Mouse (Mus musculus): ENCODE data around the gene Jmjd4. TPM values are rescaled to one million over a fixed set of nuclear protein-coding genes. Genes with fewer than 3 reads are reported as not detected.

The Jmjd4 gene
- polyA plus RNA-seq, 1 experiment from 2014 or later = 17.9 TPM

DNA sequence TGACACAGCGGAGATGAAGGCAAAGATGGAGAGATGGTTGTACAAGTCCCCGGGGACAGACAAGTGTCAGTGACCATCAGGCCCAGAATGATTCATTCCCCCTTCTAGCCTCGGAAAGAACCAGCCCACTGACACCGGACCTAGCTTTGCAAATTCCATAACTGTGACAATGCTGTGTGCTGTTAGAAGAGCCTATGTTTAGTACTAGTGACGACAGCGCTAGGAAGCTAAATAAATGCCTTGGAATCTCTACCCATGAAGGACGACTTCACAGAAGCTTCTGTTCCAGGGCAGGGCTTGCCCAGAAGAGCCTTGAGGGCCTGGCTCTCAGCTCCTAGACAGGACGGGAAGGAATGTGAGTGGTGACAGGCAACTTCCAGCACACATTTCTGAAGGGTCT lies 36.4 kb downstream of the Jmjd4 start:
- Histone ChIP-seq H3K9me3 (replicated peaks; ENCODE audit: control insufficient read depth, low read length, poor library complexity, severe bottlenecking) (no peaks in the 10 kb centered on the region), H3K36me3 (ENCODE audit: control insufficient read depth, insufficient read depth, low read length) (peaks cover 14% of the 10 kb centered on the region), H3K4me3 (ENCODE audit: low read depth, low read length) (no peak overlapping the region), H3K4me1 (ENCODE audit: control insufficient read depth, insufficient read depth, low read length) (no peaks in the 10 kb centered on the region), H3K9ac (ENCODE audit: low read depth, low read length) (no peak overlapping the region), H3K4me2 (ENCODE audit: low read length) (no peak overlapping the region), H3K27me3 (ENCODE audit: control insufficient read depth, insufficient read depth, low read depth, low read length) (no peaks in the 10 kb centered on the region), H3K27ac (ENCODE audit: low read length) (no peak overlapping the region)
- WGBS = 87% methylated on average over 8 of the region's 8 CpGs
- no peak for ATAC-seq

DNA sequence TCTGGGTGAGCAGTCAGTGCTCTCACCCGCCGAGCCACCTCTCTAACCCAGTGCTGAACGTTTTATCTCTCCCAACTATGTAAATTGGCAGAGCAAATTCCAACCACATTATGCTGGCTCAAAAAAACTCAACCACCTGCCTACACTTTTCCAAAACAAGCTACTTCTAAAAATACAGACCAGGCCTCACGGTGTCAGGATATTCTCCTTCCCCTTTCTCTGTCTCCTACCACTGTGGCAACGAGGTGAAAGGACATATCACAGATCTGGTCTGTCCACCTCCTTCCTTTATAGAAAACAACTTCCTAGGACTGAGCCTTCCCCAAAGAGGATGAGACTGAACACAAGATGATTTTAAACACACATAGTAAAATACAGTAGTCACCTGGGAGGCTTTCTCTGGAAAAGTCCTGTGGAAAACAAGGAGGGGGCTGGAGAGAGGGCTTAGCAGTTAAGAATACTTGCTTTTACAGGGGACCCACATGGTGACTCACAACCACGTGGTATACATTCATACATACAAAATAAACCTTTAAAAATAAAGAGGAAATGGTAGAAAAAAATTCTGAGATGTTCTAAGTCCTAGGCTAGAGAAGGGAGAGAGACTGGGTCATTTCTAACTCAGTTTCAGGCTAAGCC lies 46.9 kb downstream of the Jmjd4 start:
- Histone ChIP-seq H3K4me2 (ENCODE audit: low read length) (no peak overlapping the region), H3K4me1 (ENCODE audit: control insufficient read depth, insufficient read depth, low read length) (no peaks in the 10 kb centered on the region), H3K4me3 (ENCODE audit: low read depth, low read length) (no peak overlapping the region), H3K9me3 (replicated peaks; ENCODE audit: control insufficient read depth, low read length, poor library complexity, severe bottlenecking) (no peaks in the 10 kb centered on the region), H3K9ac (ENCODE audit: low read depth, low read length) (no peak overlapping the region), H3K27ac (ENCODE audit: low read length) (no peak overlapping the region), H3K27me3 (ENCODE audit: control insufficient read depth, insufficient read depth, low read depth, low read length) (no peaks in the 10 kb centered on the region), H3K36me3 (ENCODE audit: control insufficient read depth, insufficient read depth, low read length) (peaks cover 36% of the 10 kb centered on the region)
- WGBS = 83% methylated on average over 6 of the region's 6 CpGs
- no peak for ATAC-seq

DNA sequence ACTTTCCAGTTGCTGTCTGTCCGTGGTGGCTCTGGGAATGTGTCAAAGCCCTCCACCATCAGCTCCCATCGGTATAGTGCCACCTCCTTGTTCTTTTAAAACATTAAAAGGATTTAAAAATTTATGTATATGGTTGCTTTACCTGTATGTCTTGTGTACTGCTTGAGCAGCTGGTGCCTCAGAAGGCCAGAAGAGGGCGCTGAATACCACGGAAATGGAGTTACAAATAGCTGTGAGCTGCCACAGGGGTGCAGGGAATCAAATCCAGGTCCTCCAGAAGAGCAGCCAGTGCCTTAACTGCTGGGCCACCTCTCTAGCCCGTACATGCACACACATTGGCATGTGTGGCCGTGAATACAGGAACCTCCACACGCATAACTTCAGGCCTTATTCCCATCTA lies 47.9 kb downstream of the Jmjd4 start:
- no peaks in the 10 kb centered on the region for H3K27me3 ChIP-seq (ENCODE audit: control insufficient read depth, insufficient read depth, low read depth, low read length)
- H3K4me2 ChIP-seq (ENCODE audit: low read length) = no peak overlapping the region
- no peak overlapping the region for H3K9ac ChIP-seq (ENCODE audit: low read depth, low read length)
- no peak overlapping the region for H3K4me3 ChIP-seq (ENCODE audit: low read depth, low read length)
- no peaks in the 10 kb centered on the region for H3K4me1 ChIP-seq (ENCODE audit: control insufficient read depth, insufficient read depth, low read length)
- ATAC-seq = no peak
- H3K27ac ChIP-seq (ENCODE audit: low read length) = no peak overlapping the region
- no peaks in the 10 kb centered on the region for H3K9me3 ChIP-seq (replicated peaks; ENCODE audit: control insufficient read depth, low read length, poor library complexity, severe bottlenecking)
- 94% methylated on average over 7 of the region's 7 CpGs for WGBS
- H3K36me3 ChIP-seq (ENCODE audit: control insufficient read depth, insufficient read depth, low read length) = peaks cover 39% of the 10 kb centered on the region

DNA sequence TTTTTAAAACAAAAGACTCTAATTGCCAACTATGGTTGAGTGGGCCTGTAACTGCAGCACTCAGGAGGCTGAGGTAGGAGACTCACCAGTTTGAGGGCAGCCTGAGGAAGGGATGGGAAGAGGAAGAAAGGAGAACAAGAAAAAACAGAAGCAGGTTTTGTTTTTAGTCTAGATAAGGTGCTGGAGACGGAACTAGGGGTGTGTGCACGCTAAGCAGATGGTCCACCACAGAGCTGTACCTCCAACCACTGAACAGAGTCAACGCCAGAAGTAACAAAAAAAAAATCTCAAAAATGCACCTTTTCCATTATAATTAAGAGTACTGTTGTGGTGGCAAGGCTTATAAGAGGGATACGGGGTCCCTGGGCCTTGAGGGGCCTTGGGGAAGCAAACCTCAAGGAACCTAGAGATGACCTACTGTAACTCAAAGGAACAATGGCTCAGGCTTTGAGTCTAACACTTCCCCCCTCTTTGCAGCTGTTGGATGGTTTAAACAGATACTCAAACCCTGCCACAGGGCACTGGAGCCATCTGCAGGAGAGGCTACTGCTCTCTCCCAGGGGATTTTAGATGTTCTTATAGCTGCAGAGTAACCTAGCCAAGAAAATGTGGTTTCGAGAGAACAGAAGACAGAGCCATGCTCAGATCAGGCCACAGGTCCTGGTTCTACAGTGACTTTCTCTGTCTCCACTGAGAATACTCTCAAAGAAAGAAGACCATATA lies 52.3 kb downstream of the Jmjd4 start:
- H3K4me3 ChIP-seq (ENCODE audit: low read depth, low read length) = no peak overlapping the region
- H3K36me3 ChIP-seq (ENCODE audit: control insufficient read depth, insufficient read depth, low read length) = peaks cover 35% of the 10 kb centered on the region; the same call in 1 of the 2 replicates
- H3K9me3 ChIP-seq (replicated peaks; ENCODE audit: control insufficient read depth, low read length, poor library complexity, severe bottlenecking) = no peaks in the 10 kb centered on the region
- peaks cover 10% of the 10 kb centered on the region for H3K4me1 ChIP-seq (ENCODE audit: control insufficient read depth, insufficient read depth, low read length)
- no peak for ATAC-seq
- H3K9ac ChIP-seq (ENCODE audit: low read depth, low read length) = no peak overlapping the region
- no peak overlapping the region for H3K4me2 ChIP-seq (ENCODE audit: low read length)
- H3K27me3 ChIP-seq (ENCODE audit: control insufficient read depth, insufficient read depth, low read depth, low read length) = no peaks in the 10 kb centered on the region
- no peak overlapping the region for H3K27ac ChIP-seq (ENCODE audit: low read length)
- WGBS = 96% methylated on average over 5 of the region's 5 CpGs

DNA sequence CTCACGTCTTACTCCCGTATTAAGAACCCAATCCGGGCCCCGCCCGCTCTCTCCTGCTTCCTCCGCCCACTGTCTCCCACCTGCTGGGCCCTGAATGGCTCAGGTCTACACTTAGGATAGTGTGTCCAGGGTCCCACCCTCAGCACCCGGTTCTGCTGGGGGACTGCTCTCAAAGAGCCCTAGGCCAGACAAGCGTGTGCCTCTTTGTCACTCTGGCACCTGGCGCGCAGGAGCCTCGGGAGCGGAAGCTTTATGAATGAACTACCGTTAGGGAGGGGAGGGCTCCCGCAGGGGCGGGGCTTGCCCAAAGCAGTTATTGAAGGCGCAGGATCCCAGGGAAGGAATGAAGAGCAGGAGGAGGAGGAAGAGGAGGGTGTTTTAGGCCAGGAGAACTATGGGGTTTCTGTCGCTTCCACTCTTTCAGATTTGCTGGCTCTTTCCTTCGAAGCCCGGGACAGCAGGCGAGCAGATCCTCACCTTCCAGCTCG lies 55.5 kb downstream of the Jmjd4 start:
- Histone ChIP-seq H3K4me1 (ENCODE audit: control insufficient read depth, insufficient read depth, low read length) (peaks cover 20% of the 10 kb centered on the region), H3K27ac (ENCODE audit: low read length) (peak overlapping the region; percentile 95), H3K4me2 (ENCODE audit: low read length) (peak overlapping the region; percentile 92), H3K36me3 (ENCODE audit: control insufficient read depth, insufficient read depth, low read length) (peaks cover 18% of the 10 kb centered on the region; the same call in 1 of the 2 replicates), H3K4me3 (ENCODE audit: low read depth, low read length) (peak overlapping the region; percentile 90), H3K9me3 (replicated peaks; ENCODE audit: control insufficient read depth, low read length, poor library complexity, severe bottlenecking) (no peaks in the 10 kb centered on the region), H3K9ac (ENCODE audit: low read depth, low read length) (peak overlapping the region; percentile 90), H3K27me3 (ENCODE audit: control insufficient read depth, insufficient read depth, low read depth, low read length) (no peaks in the 10 kb centered on the region)
- peak; percentile 64 for ATAC-seq
- WGBS = 1% methylated on average over 20 of the region's 21 CpGs

DNA sequence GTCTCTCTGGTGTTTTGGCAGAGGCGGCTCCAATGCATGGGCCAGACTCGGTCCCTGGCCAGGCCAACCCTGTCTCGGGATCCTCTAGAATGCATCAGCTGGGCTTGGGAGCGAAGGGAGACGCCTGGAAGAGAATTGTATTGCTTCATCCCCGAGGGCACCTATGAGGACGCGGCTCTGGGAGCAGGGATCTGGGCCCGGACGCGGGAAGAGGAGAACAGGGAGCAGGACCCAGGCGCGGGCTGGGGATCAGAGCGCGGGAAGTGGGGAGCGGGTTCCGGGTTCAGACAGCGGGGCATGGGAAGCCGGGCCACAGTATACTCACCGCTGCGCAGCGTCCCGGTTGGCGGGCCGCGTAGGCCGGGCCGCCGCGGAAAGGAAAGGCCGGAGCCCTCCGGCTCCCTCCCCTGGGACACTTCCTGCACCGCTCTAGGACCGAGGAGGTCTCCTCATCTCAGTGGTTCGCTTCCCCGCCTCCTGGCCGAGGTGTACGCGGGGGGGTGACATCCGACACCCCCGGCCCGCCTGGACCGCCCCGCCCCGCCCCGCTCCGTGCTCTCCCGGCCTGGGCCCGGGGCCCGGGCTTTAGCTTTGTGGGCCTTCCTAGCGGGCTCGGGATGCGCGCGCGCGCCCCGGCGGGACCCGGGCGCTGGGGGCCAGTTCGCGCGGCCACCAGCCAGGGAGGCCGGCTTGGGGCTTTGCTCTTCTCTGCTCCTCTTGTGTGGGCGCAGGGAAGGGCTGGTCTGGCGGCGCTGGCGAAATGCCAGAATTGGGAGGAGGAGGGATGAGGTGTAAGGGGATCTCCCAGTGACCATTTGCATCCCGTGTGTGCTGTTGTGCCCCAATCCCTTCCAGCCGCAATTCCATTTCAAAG lies 56.2 kb downstream of the Jmjd4 start:
- H3K27ac ChIP-seq (ENCODE audit: low read length) = peak overlapping the region; percentile 95
- H3K4me1 ChIP-seq (ENCODE audit: control insufficient read depth, insufficient read depth, low read length) = peaks cover 20% of the 10 kb centered on the region
- H3K4me2 ChIP-seq (ENCODE audit: low read length) = peak overlapping the region; percentile 92
- peaks cover 20% of the 10 kb centered on the region; the same call in 1 of the 2 replicates for H3K36me3 ChIP-seq (ENCODE audit: control insufficient read depth, insufficient read depth, low read length)
- peak; percentile 92 for ATAC-seq
- H3K9ac ChIP-seq (ENCODE audit: low read depth, low read length) = peak overlapping the region; percentile 90
- WGBS = under 1% methylated on average over 66 of the region's 71 CpGs
- H3K4me3 ChIP-seq (ENCODE audit: low read depth, low read length) = peak overlapping the region; percentile 90
- no peaks in the 10 kb centered on the region for H3K9me3 ChIP-seq (replicated peaks; ENCODE audit: control insufficient read depth, low read length, poor library complexity, severe bottlenecking)
- no peaks in the 10 kb centered on the region for H3K27me3 ChIP-seq (ENCODE audit: control insufficient read depth, insufficient read depth, low read depth, low read length)

DNA sequence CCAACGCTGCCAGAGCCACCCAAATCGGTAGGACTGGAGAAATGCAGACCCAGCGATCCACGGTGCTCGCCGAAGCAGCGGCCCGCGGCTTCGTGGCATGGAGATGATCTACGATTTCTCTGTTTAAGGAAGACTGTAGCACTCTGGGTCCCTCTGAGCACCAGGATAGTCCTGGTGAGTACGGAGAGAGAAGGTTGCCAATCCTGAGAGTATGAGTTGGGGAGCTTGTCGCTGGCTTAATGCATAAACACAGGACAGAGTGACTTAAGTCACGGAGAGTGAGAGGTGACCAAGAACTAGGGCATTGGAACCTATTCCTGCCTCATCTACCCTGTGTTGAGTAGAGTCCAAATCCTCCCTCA lies 56.8 kb downstream of the Jmjd4 start:
- peak; percentile 33; the same call in 1 of the 2 replicates for ATAC-seq
- H3K9me3 ChIP-seq (replicated peaks; ENCODE audit: control insufficient read depth, low read length, poor library complexity, severe bottlenecking) = no peaks in the 10 kb centered on the region
- peak overlapping the region; percentile 92 for H3K4me2 ChIP-seq (ENCODE audit: low read length)
- H3K36me3 ChIP-seq (ENCODE audit: control insufficient read depth, insufficient read depth, low read length) = peaks cover 16% of the 10 kb centered on the region; the same call in 1 of the 2 replicates
- no peaks in the 10 kb centered on the region for H3K27me3 ChIP-seq (ENCODE audit: control insufficient read depth, insufficient read depth, low read depth, low read length)
- H3K27ac ChIP-seq (ENCODE audit: low read length) = peak overlapping the region; percentile 95
- H3K9ac ChIP-seq (ENCODE audit: low read depth, low read length) = peak overlapping the region; percentile 90
- WGBS = under 1% methylated on average over 14 of the region's 14 CpGs
- peaks cover 20% of the 10 kb centered on the region for H3K4me1 ChIP-seq (ENCODE audit: control insufficient read depth, insufficient read depth, low read length)
- H3K4me3 ChIP-seq (ENCODE audit: low read depth, low read length) = peak overlapping the region; percentile 90
